11 mouse cellular contexts compared by ENCODE assay signal in the genomic region with DNA sequence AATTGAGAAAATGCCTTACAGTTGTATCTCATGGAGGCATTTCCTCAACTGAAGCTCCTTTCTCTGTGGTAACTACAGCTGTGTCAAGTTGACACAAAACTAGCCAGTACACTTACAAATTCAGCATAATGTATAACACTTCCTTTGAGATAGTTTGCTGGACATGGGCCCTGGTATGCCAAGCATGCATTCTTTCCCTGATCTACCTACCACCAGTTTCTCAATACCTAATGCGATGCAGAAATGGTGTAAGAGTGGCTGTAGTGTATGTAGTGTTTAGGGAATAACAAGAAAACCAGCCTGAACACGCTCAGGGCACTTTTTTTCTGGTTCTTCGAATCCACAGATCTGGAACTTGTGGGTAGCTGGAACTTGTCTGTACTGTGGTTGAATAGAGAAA.
"Had no signal": no experiment of that assay in that cellular context is flagged by ENCODE, and none has a peak within 500 bp of the region (broad histone marks: within the 10 kb centered on the region; RNA-seq: fewer than 3 reads in every experiment).

No protein-coding gene starts in this region.

- H3K9ac ChIP-seq: kidney, embryonic 15.5 days; limb, embryonic 15.5 days; liver, embryonic 12.5 days; lung, embryonic 15.5 days; midbrain, embryonic 12.5 days had no signal

- H3K9me3 ChIP-seq: kidney, embryonic 15.5 days; limb, embryonic 15.5 days; liver, embryonic 12.5 days; lung, embryonic 15.5 days; midbrain, embryonic 12.5 days had no signal

- H3K27ac ChIP-seq: kidney, embryonic 15.5 days; left cerebral cortex, adult 2 months; limb, embryonic 15.5 days; liver, embryonic 12.5 days; lung, embryonic 15.5 days; midbrain, embryonic 12.5 days had no signal

- ATAC-seq: intestine, postnatal 0 days; liver, embryonic 12.5 days had no signal

- H3K36me3 ChIP-seq: kidney, embryonic 15.5 days; limb, embryonic 15.5 days; liver, embryonic 12.5 days; lung, embryonic 15.5 days; midbrain, embryonic 12.5 days had no signal

- H3K27me3 ChIP-seq: kidney, embryonic 15.5 days; limb, embryonic 15.5 days; liver, embryonic 12.5 days; lung, embryonic 15.5 days; midbrain, embryonic 12.5 days had no signal

- H3K4me1 ChIP-seq: liver, embryonic 12.5 days; midbrain, embryonic 12.5 days had no signal

- H3K4me3 ChIP-seq: kidney, embryonic 15.5 days; left cerebral cortex, adult 2 months; limb, embryonic 15.5 days; liver, embryonic 12.5 days; lung, embryonic 15.5 days; midbrain, embryonic 12.5 days had no signal

- DNase-seq: kidney, postnatal 25 days; right cerebral cortex, adult 18-20 months; right cerebral cortex, postnatal 25 days; thymus, postnatal 4 days had no signal

- H3K4me2 ChIP-seq: kidney, embryonic 15.5 days; limb, embryonic 15.5 days; liver, embryonic 12.5 days; lung, embryonic 15.5 days; midbrain, embryonic 12.5 days had no signal
